Mouse (Mus musculus) ES-E14 (cell line): ENCODE data around the gene Gtf2a1l. TPM values are rescaled to one million over a fixed set of nuclear protein-coding genes. Genes with fewer than 3 reads are reported as not detected.

ENCODE experiments used
- DNase-seq: peaks from one replicate; pipeline ENCODE4 v3.0.0-alpha.2; 2013; ENCODE audit warnings: low read depth, low spot score
- H3K27ac ChIP-seq: 2 replicates; pipeline ENCODE4 v1.5.1; 2012; ENCODE audit warnings: low read depth, mild to moderate bottlenecking, low read length, moderate library complexity, mixed read lengths; ENCODE audit not compliant: poor library complexity, insufficient read depth, severe bottlenecking
- H3K36me3 ChIP-seq: 2 replicates; pipeline ENCODE4 v1.6.1; 2012; ENCODE audit warnings: mild to moderate bottlenecking, low read length, moderate library complexity, mixed read lengths; ENCODE audit not compliant: control insufficient read depth, poor library complexity, insufficient read depth, severe bottlenecking
- H3K4me1 ChIP-seq, 2 experiments: fragments of 150-350 bp in 1 of 2; sonication (generic) in 1 of 2; 2 replicates each; pipeline ENCODE4 v1.6.1; 2012; ENCODE audit warnings: low read length in 2 of 2, mild to moderate bottlenecking in 1 of 2, mixed read lengths in 1 of 2; ENCODE audit not compliant: control insufficient read depth in 2 of 2, insufficient read depth in 2 of 2, poor library complexity in 1 of 2
- H3K4me3 ChIP-seq, 2 experiments: fragments of 150-350 bp in 1 of 2; sonication (generic) in 1 of 2; 2 replicates each; pipeline ENCODE4 v1.5.1; 2012; ENCODE audit warnings: low read length in 2 of 2, low read depth in 1 of 2, mild to moderate bottlenecking in 1 of 2, mixed read lengths in 1 of 2; ENCODE audit not compliant: insufficient read depth in 1 of 2, poor library complexity in 1 of 2, severe bottlenecking in 1 of 2
- H3K9ac ChIP-seq: 2 replicates; pipeline ENCODE4 v1.6.1; 2012; ENCODE audit warnings: low read depth, mild to moderate bottlenecking, low read length, mixed read lengths; ENCODE audit not compliant: poor library complexity, insufficient read depth, severe bottlenecking
- H3K9me3 ChIP-seq: fragments of 150-350 bp; sonication (generic); 2 replicates; pipeline ENCODE4 v1.6.1; 2012; ENCODE audit warnings: low read depth, mild to moderate bottlenecking, low read length; ENCODE audit not compliant: control insufficient read depth, insufficient read depth
- CHD2 ChIP-seq: IDR thresholded peaks from 2 replicates; pipeline ENCODE4 v1.6.1; 2014; ENCODE audit warnings: mild to moderate bottlenecking, low read depth, low read length, inconsistent platforms
- HCFC1 ChIP-seq: IDR thresholded peaks from 2 replicates; pipeline ENCODE4 v1.6.1; 2012; ENCODE audit warnings: low read length, inconsistent platforms, borderline replicate concordance; ENCODE audit not compliant: insufficient read depth
- MAFK ChIP-seq: IDR thresholded peaks from 2 replicates; pipeline ENCODE4 v1.6.1; 2014; ENCODE audit warnings: mild to moderate bottlenecking, low read depth, low read length, inconsistent platforms; ENCODE audit not compliant: insufficient read depth
- ZC3H11A ChIP-seq: IDR thresholded peaks from 2 replicates; pipeline ENCODE4 v1.6.1; 2012; ENCODE audit warnings: low read depth, mild to moderate bottlenecking, inconsistent platforms, low read length, borderline replicate concordance
- ZNF384 ChIP-seq: IDR thresholded peaks from 2 replicates; pipeline ENCODE4 v1.6.1; 2012; ENCODE audit warnings: low read depth, low read length, inconsistent platforms
- in situ Hi-C, 2 experiments: fragments of 600-800 bp; cut with MboI; formaldehyde crosslinking; loops; one replicate each; pipeline ENCODE4 v1.15.1; 2025; ENCODE audit warnings: low sequenced_read_pairs in 2 of 2, inconsistent platforms in 1 of 2; ENCODE audit not compliant: unreplicated experiment in 2 of 2
- total RNA-seq: library from RNA; depleted of rRNA; stranded (reverse); fragments of 300-350 nt; gene quantifications from 2 replicates; pipeline ENCODE4 v1.2.3, GENCODE M21; 2012

The Gtf2a1l gene
- total RNA-seq, 1 experiment, result 0.80 TPM

DNA sequence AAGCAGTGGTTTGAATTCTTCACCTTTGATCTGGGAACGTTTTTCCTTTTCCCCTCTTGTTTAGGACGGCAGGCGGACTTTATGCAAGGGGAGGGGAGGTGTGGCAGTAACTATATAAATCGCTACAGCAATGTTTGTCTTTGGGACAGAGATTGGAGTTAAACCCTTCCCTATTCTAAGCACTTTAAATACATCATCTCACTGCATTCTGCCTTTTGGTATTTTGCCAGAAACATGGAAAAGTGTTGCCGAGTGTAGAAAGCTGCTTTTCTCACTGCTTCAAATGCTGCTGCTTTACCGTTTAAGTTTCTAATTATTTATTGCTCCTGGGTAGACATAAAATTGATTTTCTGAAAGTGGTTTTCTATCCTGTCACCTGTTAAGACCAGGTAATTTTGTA is 33.9 kb downstream of the Gtf2a1l start:
- in situ Hi-C loops, result no loop called here
- H3K36me3 ChIP-seq, result no peaks in the 10 kb centered on the region
- no peak overlapping the region for H3K27ac ChIP-seq
- H3K4me3 ChIP-seq, result no peak overlapping the region
- no peak for DNase-seq
- H3K9me3 ChIP-seq, result no peaks in the 10 kb centered on the region
- no peak overlapping the region for H3K9ac ChIP-seq
- peaks cover 0 to 13% of the 10 kb centered on the region in 2 experiments; a peak in 2 of 4 replicates for H3K4me1 ChIP-seq
- TF ChIP-seq HCFC1 (no peak), MAFK (no peak), CHD2 (no peak), ZC3H11A (no peak), ZNF384 (no peak)

DNA sequence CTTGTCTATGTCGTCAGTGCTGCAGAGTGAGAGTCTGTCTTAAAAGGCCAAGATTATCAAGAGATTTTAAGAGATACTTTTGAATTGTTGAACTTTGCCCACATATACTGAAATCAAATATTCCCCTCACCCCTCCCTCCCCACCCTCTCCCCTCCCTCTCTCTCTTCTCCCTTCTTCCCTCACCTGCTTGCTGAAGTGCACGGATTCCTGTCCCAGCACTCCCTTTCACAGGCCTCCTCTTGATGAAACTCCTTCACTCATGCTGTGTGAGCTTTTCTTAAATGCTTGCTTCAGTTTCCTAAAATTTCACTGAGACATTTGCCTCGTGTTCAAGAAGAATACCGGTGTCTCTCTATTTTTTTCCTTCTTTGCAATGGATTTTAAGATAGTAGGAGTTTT is 34.7 kb downstream of the Gtf2a1l start:
- H3K9ac ChIP-seq, result no peak overlapping the region

DNA sequence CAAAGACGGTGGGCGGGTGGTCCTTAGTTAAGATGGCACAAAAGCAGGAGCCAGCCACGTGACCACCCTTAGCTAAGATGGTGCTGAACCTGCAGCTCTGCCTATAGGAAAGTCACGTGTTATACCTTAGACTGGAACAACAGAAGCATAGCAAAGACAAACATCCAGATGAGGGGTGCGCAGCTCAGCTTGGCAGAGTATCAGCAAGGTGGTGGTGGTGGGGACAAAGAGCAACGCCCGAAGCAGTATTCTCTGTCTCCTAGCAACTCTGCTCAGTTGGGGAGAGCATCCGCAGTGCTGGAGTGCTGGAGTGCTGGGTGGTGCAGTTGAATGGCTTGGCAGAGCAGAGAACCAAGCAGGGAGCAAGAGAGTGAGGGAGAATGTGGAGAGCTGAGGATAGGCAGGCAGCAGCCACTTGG is 37.8 kb downstream of the Gtf2a1l start:
- Histone ChIP-seq H3K4me3 (no peak overlapping the region), H3K9ac (no peak overlapping the region), H3K4me1 (peaks cover 0 to 13% of the 10 kb centered on the region in 2 experiments; a peak in 1 of 4 replicates), H3K36me3 (no peaks in the 10 kb centered on the region), H3K9me3 (no peaks in the 10 kb centered on the region), H3K27ac (peak overlapping the region; percentile 46)
- no peak for TF ChIP-seq HCFC1
- no peak for TF ChIP-seq CHD2
- no peak for TF ChIP-seq ZC3H11A
- TF ChIP-seq MAFK, result no peak
- peak; percentile 60 for DNase-seq
- in situ Hi-C loops, result no loop called here

More for the DNA sequence above, 34.7 kb downstream of the Gtf2a1l start:
- TF ChIP-seq MAFK (no peak), CHD2 (no peak), ZC3H11A (no peak), HCFC1 (no peak), ZNF384 (no peak)
- H3K27ac ChIP-seq, result no peak overlapping the region
- no peaks in the 10 kb centered on the region for H3K9me3 ChIP-seq
- no peak overlapping the region for H3K4me3 ChIP-seq
- H3K36me3 ChIP-seq, result no peaks in the 10 kb centered on the region
- H3K4me1 ChIP-seq, result peaks cover 0 to 13% of the 10 kb centered on the region in 2 experiments; a peak in 1 of 4 replicates
- DNase-seq, result no peak
- in situ Hi-C loops, result no loop called here

DNA sequence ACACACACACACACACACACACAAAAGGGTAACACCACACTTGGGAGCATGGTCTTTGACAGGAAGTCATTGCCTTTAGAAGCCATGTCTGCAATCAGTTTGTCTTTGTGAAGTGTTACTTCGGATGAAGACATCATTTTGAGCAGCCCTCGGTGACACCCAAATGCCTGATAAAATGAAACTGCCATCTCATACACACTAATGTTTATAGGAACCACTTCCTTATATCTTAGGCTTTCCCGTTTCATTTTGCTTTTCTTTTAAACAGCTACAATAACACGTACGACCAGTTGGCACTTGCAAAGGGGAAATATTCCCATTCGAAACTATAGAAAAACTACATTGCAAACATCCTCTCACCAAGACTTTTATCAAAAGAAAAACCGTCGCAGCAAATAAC is 81.2 kb downstream of the Gtf2a1l start:
- Histone ChIP-seq H3K27ac (no peak overlapping the region), H3K4me3 (no peak overlapping the region), H3K36me3 (no peaks in the 10 kb centered on the region), H3K9me3 (no peaks in the 10 kb centered on the region), H3K9ac (no peak overlapping the region), H3K4me1 (peaks cover 0 to 8% of the 10 kb centered on the region in 2 experiments; a peak in 2 of 4 replicates)
- TF ChIP-seq ZNF384 (no peak), MAFK (no peak), ZC3H11A (no peak)
- no peak for DNase-seq
- in situ Hi-C loops, result loop anchor here in 1 of 2 experiments (5.0 kb wide), 1 partner anchor 97 kb away; no protein-coding TSS in a partner anchor

DNA sequence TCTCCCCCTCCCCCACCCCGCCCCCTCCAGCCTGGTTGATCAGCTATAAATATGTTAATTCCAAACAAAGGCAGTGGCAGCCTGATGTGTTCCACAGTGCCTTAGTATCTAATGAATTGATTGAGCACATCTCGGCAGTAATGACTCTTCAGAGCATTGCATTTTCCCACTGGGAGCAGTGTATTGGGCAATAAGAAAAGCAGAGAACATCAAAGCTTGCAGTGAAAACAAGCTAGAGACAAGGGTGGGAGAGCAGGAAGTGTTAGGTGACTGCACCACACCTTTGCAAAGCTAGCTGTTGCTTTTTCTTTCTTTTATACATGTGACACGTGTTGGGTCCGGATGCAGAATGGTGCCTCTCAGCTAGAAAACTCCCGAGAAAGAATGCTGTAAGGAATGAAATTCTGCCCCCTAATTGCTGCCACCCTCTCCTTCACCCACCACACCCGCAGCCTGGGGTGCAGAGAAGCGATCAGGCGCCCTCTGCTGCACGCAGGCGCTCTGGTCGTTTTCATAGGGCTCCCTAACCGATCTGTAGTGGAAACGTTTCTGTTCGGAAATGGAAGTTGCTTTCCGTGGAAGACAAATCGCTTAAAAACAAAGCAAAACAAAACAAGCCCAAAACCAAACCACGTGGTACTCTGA is 84.5 kb downstream of the Gtf2a1l start:
- DNase-seq, result peak; percentile 58
- 0 out of 2 replicates have a peak, but pooled peaks have one; percentile 9 for TF ChIP-seq ZC3H11A
- no peak for TF ChIP-seq HCFC1
- H3K4me3 ChIP-seq, result no peak overlapping the region
- H3K9me3 ChIP-seq, result no peaks in the 10 kb centered on the region
- H3K4me1 ChIP-seq, result peaks cover 0 to 12% of the 10 kb centered on the region in 2 experiments; a peak in 2 of 4 replicates
- no peaks in the 10 kb centered on the region for H3K36me3 ChIP-seq
- no peak overlapping the region for H3K27ac ChIP-seq
- in situ Hi-C loops, result loop anchor here in 1 of 2 experiments (5.0 kb wide), 1 partner anchor 101 kb away; no protein-coding TSS in a partner anchor
- H3K9ac ChIP-seq, result no peak overlapping the region
